Mouse (Mus musculus) liver, embryonic 13.5 days (tissue): ENCODE data around the gene Mybphl. TPM values are rescaled to one million over a fixed set of nuclear protein-coding genes. Genes with fewer than 3 reads are reported as not detected.
A peak's percentile ranks its signal among the peaks of the same experiment; 100 is the strongest.

Source experiments
- ATAC-seq: fragments of 200-750 bp; cut with Nextera tagmentation; 2 replicates; pipeline ENCODE4 v1.8.0; 2017; ENCODE audit warnings: low read depth, mild to moderate bottlenecking, moderate number of reproducible peaks, moderate library complexity
- DNase-seq: peaks from one replicate; pipeline ENCODE4 v3.0.0; 2022
- H3K27ac ChIP-seq: fragments of 300-500 bp; sonication (generic); 2 replicates; pipeline ENCODE4 v1.5.1; 2015; ENCODE audit warnings: moderate library complexity, mild to moderate bottlenecking, inconsistent platforms
- H3K27me3 ChIP-seq: fragments of 300-500 bp; sonication (generic); 2 replicates; pipeline ENCODE4 v1.6.1; 2015; ENCODE audit warnings: mild to moderate bottlenecking, inconsistent platforms
- H3K36me3 ChIP-seq: fragments of 300-500 bp; sonication (generic); 2 replicates; pipeline ENCODE4 v1.6.1; 2015; ENCODE audit warnings: mild to moderate bottlenecking, inconsistent platforms
- H3K4me1 ChIP-seq: fragments of 300-500 bp; sonication (generic); replicated peaks from 2 replicates; pipeline ENCODE4 v1.6.1; 2015; ENCODE audit warnings: inconsistent platforms
- H3K4me2 ChIP-seq: fragments of 300-500 bp; sonication (generic); 2 replicates; pipeline ENCODE4 v1.6.1; 2015; ENCODE audit warnings: inconsistent platforms, mild to moderate bottlenecking, moderate library complexity
- H3K4me3 ChIP-seq: fragments of 300-500 bp; sonication (generic); replicated peaks from 2 replicates; pipeline ENCODE4 v1.5.1; 2015; ENCODE audit warnings: mild to moderate bottlenecking, inconsistent platforms
- H3K9ac ChIP-seq: fragments of 300-500 bp; sonication (generic); 2 replicates; pipeline ENCODE4 v1.6.1; 2015; ENCODE audit warnings: mild to moderate bottlenecking, inconsistent platforms
- H3K9me3 ChIP-seq: fragments of 300-500 bp; sonication (generic); replicated peaks from 2 replicates; pipeline ENCODE4 v1.6.1; 2016; ENCODE audit warnings: inconsistent platforms
- WGBS: fragments of 180-500 bp; shearing (Covaris S2); methylation state at CpG from one replicate; pipeline ENCODE4 v1.1.7; 2015; ENCODE audit not compliant: insufficient replicate concordance; 5-methylcytosine and 5-hydroxymethylcytosine counted together
- polyA plus RNA-seq: library from polyadenylated mRNA; unstranded; fragments of >200 nt; fragmentation: Nextera tagmentation; extraction: Ambion mirVana; gene quantifications from 2 replicates; pipeline ENCODE4 v1.2.1, GENCODE M21; 2015

Gene Mybphl
- polyA plus RNA-seq, 1 experiment from 2014 or later, result 0.07 TPM

- WGBS, result 61% methylated on average over 2 of the region's 2 CpGs
- DNase-seq (no peak), ATAC-seq (no peak)
- H3K9ac ChIP-seq, result no peak overlapping the region
- peaks cover 26% of the 10 kb centered on the region; the same call in 1 of the 2 replicates for H3K36me3 ChIP-seq
- no peak overlapping the region for H3K27ac ChIP-seq
- no peaks in the 10 kb centered on the region; the same call in 1 of the 2 replicates for H3K4me1 ChIP-seq
- no peak overlapping the region for H3K4me3 ChIP-seq
- no peaks in the 10 kb centered on the region for H3K9me3 ChIP-seq
- H3K27me3 ChIP-seq, result no peaks in the 10 kb centered on the region
- no peak overlapping the region for H3K4me2 ChIP-seq
Measured at GRCm38 (mm10) chr3:108341040-108341439, 23.7 kb upstream of the Mybphl start.

GRCm38 (mm10) chr3:108342185-108342584 lies 22.5 kb upstream of the Mybphl start:
- Histone ChIP-seq H3K27me3 (no peaks in the 10 kb centered on the region), H3K9ac (no peak overlapping the region), H3K4me3 (no peak overlapping the region), H3K4me1 (no peaks in the 10 kb centered on the region), H3K36me3 (peaks cover 30% of the 10 kb centered on the region; the same call in 1 of the 2 replicates), H3K27ac (no peak overlapping the region), H3K9me3 (no peaks in the 10 kb centered on the region), H3K4me2 (no peak overlapping the region)
- DNase-seq, result no peak
- 74% methylated on average over 7 of the region's 7 CpGs for WGBS
- ATAC-seq, result no peak

GRCm38 (mm10) chr3:108345855-108346254 lies 18.9 kb upstream of the Mybphl start:
- Histone ChIP-seq H3K4me2 (no peak overlapping the region), H3K9ac (no peak overlapping the region), H3K36me3 (peaks cover 23% of the 10 kb centered on the region), H3K4me1 (no peaks in the 10 kb centered on the region), H3K4me3 (no peak overlapping the region), H3K27me3 (no peaks in the 10 kb centered on the region), H3K27ac (no peak overlapping the region), H3K9me3 (no peaks in the 10 kb centered on the region)
- DNase-seq (no peak), ATAC-seq (no peak)
- WGBS, result 43% methylated on average over 7 of the region's 7 CpGs

- Histone ChIP-seq H3K27me3 (no peaks in the 10 kb centered on the region), H3K4me3 (no peak overlapping the region), H3K9me3 (no peaks in the 10 kb centered on the region), H3K9ac (no peak overlapping the region), H3K27ac (no peak overlapping the region), H3K4me1 (no peaks in the 10 kb centered on the region), H3K36me3 (peaks cover 26% of the 10 kb centered on the region), H3K4me2 (no peak overlapping the region)
- DNase-seq (no peak), ATAC-seq (no peak)
- WGBS, result 66% methylated on average over 9 of the region's 9 CpGs
Measured at GRCm38 (mm10) chr3:108348376-108348775, 16.3 kb upstream of the Mybphl start.

GRCm38 (mm10) chr3:108355245-108355644 lies 9.5 kb upstream of the Mybphl start:
- DNase-seq (no peak), ATAC-seq (no peak)
- 63% methylated on average over 3 of the region's 3 CpGs for WGBS
- Histone ChIP-seq H3K9ac (no peak overlapping the region), H3K4me2 (no peak overlapping the region), H3K4me1 (0 out of 2 replicates have a peak, but pooled peaks cover 3% of the 10 kb centered on the region), H3K36me3 (peaks cover 31% of the 10 kb centered on the region), H3K4me3 (no peak overlapping the region), H3K9me3 (no peaks in the 10 kb centered on the region), H3K27ac (no peak overlapping the region), H3K27me3 (no peaks in the 10 kb centered on the region)

GRCm38 (mm10) chr3:108357051-108357450 lies 7.7 kb upstream of the Mybphl start:
- no peak overlapping the region for H3K9ac ChIP-seq
- no peaks in the 10 kb centered on the region for H3K27me3 ChIP-seq
- H3K27ac ChIP-seq, result no peak overlapping the region
- peaks cover 7% of the 10 kb centered on the region; the same call in 1 of the 2 replicates for H3K4me1 ChIP-seq
- WGBS, result 81% methylated on average over 10 of the region's 10 CpGs
- peaks cover 24% of the 10 kb centered on the region for H3K36me3 ChIP-seq
- H3K9me3 ChIP-seq, result no peaks in the 10 kb centered on the region
- no peak overlapping the region for H3K4me2 ChIP-seq
- no peak overlapping the region for H3K4me3 ChIP-seq
- DNase-seq (no peak), ATAC-seq (no peak)

- H3K36me3 ChIP-seq, result peaks cover 24% of the 10 kb centered on the region
- no peaks in the 10 kb centered on the region for H3K27me3 ChIP-seq
- no peak overlapping the region for H3K4me3 ChIP-seq
- no peak overlapping the region for H3K9ac ChIP-seq
- no peaks in the 10 kb centered on the region for H3K9me3 ChIP-seq
- no peak overlapping the region for H3K4me2 ChIP-seq
- no peak for DNase-seq
- no peak overlapping the region for H3K27ac ChIP-seq
- ATAC-seq, result no peak
- H3K4me1 ChIP-seq, result peaks cover 10% of the 10 kb centered on the region; the same call in 1 of the 2 replicates
- WGBS, result 71% methylated on average over 6 of the region's 6 CpGs
Measured at GRCm38 (mm10) chr3:108358445-108358844, 6.3 kb upstream of the Mybphl start.

- H3K27ac ChIP-seq, result no peak overlapping the region
- peaks cover 22% of the 10 kb centered on the region for H3K4me1 ChIP-seq
- no peaks in the 10 kb centered on the region for H3K27me3 ChIP-seq
- H3K4me2 ChIP-seq, result no peak overlapping the region
- peaks cover 13% of the 10 kb centered on the region for H3K36me3 ChIP-seq
- no peak overlapping the region for H3K4me3 ChIP-seq
- no peaks in the 10 kb centered on the region for H3K9me3 ChIP-seq
- no peak for ATAC-seq
- no peak for DNase-seq
- WGBS, result 21% methylated on average over 7 of the region's 7 CpGs
- H3K9ac ChIP-seq, result no peak overlapping the region
Measured at GRCm38 (mm10) chr3:108360894-108361293, 3.8 kb upstream of the Mybphl start.

GRCm38 (mm10) chr3:108363626-108364025 lies 1.1 kb upstream of the Mybphl start:
- no peaks in the 10 kb centered on the region for H3K27me3 ChIP-seq
- no peak for ATAC-seq
- H3K9me3 ChIP-seq, result no peaks in the 10 kb centered on the region
- no peak overlapping the region for H3K9ac ChIP-seq
- H3K27ac ChIP-seq, result no peak overlapping the region
- peaks cover 33% of the 10 kb centered on the region for H3K4me1 ChIP-seq
- no peak overlapping the region for H3K4me2 ChIP-seq
- DNase-seq, result no peak
- no peak overlapping the region for H3K4me3 ChIP-seq
- H3K36me3 ChIP-seq, result no peaks in the 10 kb centered on the region
- 47% methylated on average over 3 of the region's 3 CpGs for whole genome bisulfite sequencing

GRCm38 (mm10) chr3:108367173-108367572 lies 2.5 kb downstream of the Mybphl start:
- Histone ChIP-seq H3K9me3 (no peaks in the 10 kb centered on the region), H3K4me3 (no peak overlapping the region), H3K27ac (no peak overlapping the region), H3K9ac (no peak overlapping the region), H3K27me3 (no peaks in the 10 kb centered on the region), H3K4me1 (peaks cover 35% of the 10 kb centered on the region), H3K4me2 (no peak overlapping the region), H3K36me3 (no peaks in the 10 kb centered on the region)
- ATAC-seq, result no peak
- WGBS, result 44% methylated on average over 9 of the region's 9 CpGs
- no peak for DNase-seq

- Histone ChIP-seq H3K4me3 (no peak overlapping the region), H3K9ac (no peak overlapping the region)
Measured at GRCm38 (mm10) chr3:108367828-108368227, 3.1 kb downstream of the Mybphl start.

GRCm38 (mm10) chr3:108368721-108369120 lies 4.0 kb downstream of the Mybphl start:
- ATAC-seq, result peak; percentile 34; the same call in 1 of the 2 replicates

More at GRCm38 (mm10) chr3:108367828-108368227, 3.1 kb downstream of the Mybphl start:
- H3K27me3 ChIP-seq, result no peaks in the 10 kb centered on the region
- peaks cover 35% of the 10 kb centered on the region for H3K4me1 ChIP-seq
- no peaks in the 10 kb centered on the region for H3K9me3 ChIP-seq
- WGBS, result 62% methylated on average over 3 of the region's 3 CpGs
- no peak overlapping the region for H3K4me2 ChIP-seq
- no peak for DNase-seq
- H3K36me3 ChIP-seq, result no peaks in the 10 kb centered on the region
- ATAC-seq, result no peak
- H3K27ac ChIP-seq, result no peak overlapping the region

More at GRCm38 (mm10) chr3:108368721-108369120, 4.0 kb downstream of the Mybphl start:
- Histone ChIP-seq H3K9me3 (no peaks in the 10 kb centered on the region), H3K36me3 (no peaks in the 10 kb centered on the region), H3K4me3 (no peak overlapping the region), H3K9ac (no peak overlapping the region), H3K4me1 (peaks cover 29% of the 10 kb centered on the region), H3K4me2 (no peak overlapping the region), H3K27ac (no peak overlapping the region), H3K27me3 (no peaks in the 10 kb centered on the region)
- no peak for DNase-seq
- WGBS, result 47% methylated on average over 5 of the region's 5 CpGs
